Mouse (Mus musculus) liver, embryonic 11.5 days (tissue): Measurements from ENCODE around the gene BC034090. TPM values are rescaled to one million over a fixed set of nuclear protein-coding genes. Genes with fewer than 3 reads are reported as not detected.
A peak's percentile ranks its signal among the peaks of the same experiment; 100 is the strongest.
"Not testable (repeated sequence)": the region's sequence is repeated elsewhere in the genome, so short reads cannot be mapped to it uniquely, and the experiment has no call there.

Source experiments
- ATAC-seq: fragments of 200-750 bp; cut with Nextera tagmentation; replicated peaks from 2 replicates; pipeline ENCODE4 v1.8.0; 2017; ENCODE audit warnings: moderate number of reproducible peaks, mild to moderate bottlenecking, moderate TSS enrichment, moderate library complexity; ENCODE audit not compliant: low FRiP score
- DNase-seq: peaks from one replicate; pipeline ENCODE4 v3.0.0-alpha.2; 2017; ENCODE audit warnings: low spot score
- H3K27ac ChIP-seq: fragments of 300-500 bp; sonication (generic); 2 replicates; pipeline ENCODE4 v1.5.1; 2014; ENCODE audit warnings: mild to moderate bottlenecking, low read depth, low read length, control low read depth
- H3K27me3 ChIP-seq: fragments of 300-500 bp; sonication (generic); replicated peaks from 2 replicates; pipeline ENCODE4 v1.6.1; 2014; ENCODE audit warnings: low read length, mixed read lengths; ENCODE audit not compliant: control insufficient read depth, insufficient read depth
- H3K36me3 ChIP-seq: fragments of 300-500 bp; sonication (generic); 2 replicates; pipeline ENCODE4 v1.6.1; 2014; ENCODE audit warnings: mild to moderate bottlenecking, low read length, moderate library complexity, mixed read lengths; ENCODE audit not compliant: control insufficient read depth, insufficient read depth
- H3K4me1 ChIP-seq: fragments of 300-500 bp; sonication (generic); replicated peaks from 2 replicates; pipeline ENCODE4 v1.6.1; 2014; ENCODE audit warnings: low read length, mixed read lengths; ENCODE audit not compliant: control insufficient read depth, insufficient read depth
- H3K4me2 ChIP-seq: fragments of 300-500 bp; sonication (generic); 2 replicates; pipeline ENCODE4 v1.6.1; 2014; ENCODE audit warnings: mild to moderate bottlenecking, control low read depth, moderate library complexity
- H3K4me3 ChIP-seq: fragments of 300-500 bp; sonication (generic); 2 replicates; pipeline ENCODE4 v1.5.1; 2014; ENCODE audit warnings: low read depth, low read length, control low read depth
- H3K9ac ChIP-seq: fragments of 300-500 bp; sonication (generic); 2 replicates; pipeline ENCODE4 v1.6.1; 2014; ENCODE audit warnings: low read depth, low read length, control low read depth
- H3K9me3 ChIP-seq: fragments of 300-500 bp; sonication (generic); 2 replicates; pipeline ENCODE4 v1.6.1; 2016; ENCODE audit warnings: low read length, inconsistent platforms, mixed read lengths; ENCODE audit not compliant: control insufficient read depth
- WGBS: fragments of 180-500 bp; shearing (Covaris S2); extraction: QIAGEN DNeasy Blood & Tissue Kit; methylation state at CpG from one replicate; pipeline ENCODE4 v1.1.7; 2014; 5-methylcytosine and 5-hydroxymethylcytosine counted together
- polyA plus RNA-seq: library from polyadenylated mRNA; unstranded; fragments of >200 nt; fragmentation: Nextera tagmentation; extraction: Ambion mirVana; gene quantifications from 2 replicates; pipeline ENCODE4 v1.2.1, GENCODE M21; 2014

BC034090 gene
- polyA plus RNA-seq, 1 experiment from 2014 or later: 1.8 TPM

GRCm38 (mm10) chr1:155275793-155276192 is 31.5 kb upstream of the BC034090 start:
- no peak overlapping the region for H3K27ac ChIP-seq
- H3K9ac ChIP-seq: no peak overlapping the region
- H3K27me3 ChIP-seq: no peaks in the 10 kb centered on the region
- H3K36me3 ChIP-seq: no peaks in the 10 kb centered on the region
- peaks cover 12% of the 10 kb centered on the region for H3K4me1 ChIP-seq
- DNase-seq (no peak), ATAC-seq (no peak)
- no peak overlapping the region for H3K4me3 ChIP-seq
- no peaks in the 10 kb centered on the region for H3K9me3 ChIP-seq
- WGBS: 85% methylated on average over 4 of the region's 4 CpGs
- H3K4me2 ChIP-seq: no peak overlapping the region

DNA sequence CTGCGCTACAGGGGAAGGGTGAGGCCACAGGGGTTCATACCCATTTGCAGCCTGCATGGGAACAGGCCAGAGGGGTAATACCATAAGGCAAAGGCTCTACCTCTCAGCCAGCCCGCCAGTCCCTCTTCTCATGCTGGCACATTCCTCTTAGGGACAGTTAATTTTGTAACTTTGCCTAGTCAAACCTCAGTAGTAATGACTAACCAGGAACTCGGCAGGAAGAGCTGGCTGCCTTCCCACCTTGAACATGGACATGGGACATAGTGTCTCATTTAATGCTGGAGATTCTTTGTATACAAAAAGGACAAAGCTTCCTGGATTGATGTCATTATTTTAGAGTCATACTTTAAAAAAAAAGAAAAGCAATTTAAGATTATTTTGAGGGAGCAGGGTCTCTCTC is 30.7 kb upstream of the BC034090 start:
- 92% methylated on average over 3 of the region's 3 CpGs for WGBS
- DNase-seq (no peak), ATAC-seq (no peak)

GRCm38 (mm10) chr1:155272953-155273352 is 28.7 kb upstream of the BC034090 start:
- 74% methylated on average over 4 of the region's 4 CpGs for WGBS
- Histone ChIP-seq H3K9ac (no peak overlapping the region), H3K4me3 (no peak overlapping the region), H3K27me3 (no peaks in the 10 kb centered on the region), H3K36me3 (no peaks in the 10 kb centered on the region), H3K27ac (no peak overlapping the region), H3K9me3 (no peaks in the 10 kb centered on the region), H3K4me1 (peaks cover 12% of the 10 kb centered on the region), H3K4me2 (no peak overlapping the region)
- ATAC-seq: no peak
- no peak for DNase-seq

More for the DNA sequence above, 30.7 kb upstream of the BC034090 start:
- Histone ChIP-seq H3K4me3 (no peak overlapping the region), H3K27ac (no peak overlapping the region), H3K36me3 (no peaks in the 10 kb centered on the region), H3K4me2 (no peak overlapping the region), H3K4me1 (peaks cover 12% of the 10 kb centered on the region), H3K27me3 (no peaks in the 10 kb centered on the region), H3K9me3 (no peaks in the 10 kb centered on the region), H3K9ac (no peak overlapping the region)

DNA sequence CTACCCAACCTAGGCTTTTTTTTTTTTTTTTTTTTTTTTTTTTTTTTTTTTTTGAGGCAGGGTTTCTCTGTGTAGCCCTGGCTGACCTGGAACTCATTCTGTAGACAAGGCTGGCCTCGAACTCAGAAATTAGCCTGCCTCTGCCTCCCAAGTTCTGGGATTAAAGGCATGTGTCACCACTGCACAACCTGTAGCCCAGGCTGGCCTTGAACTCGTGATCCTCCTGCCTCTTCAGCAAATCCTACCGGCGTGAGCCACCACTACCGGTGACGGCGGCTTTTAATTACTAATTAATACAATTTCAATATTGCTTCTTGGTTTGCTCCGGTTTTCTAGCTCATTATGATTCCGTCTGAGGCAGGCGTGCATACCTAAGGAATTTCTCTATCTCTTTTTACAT is 18.3 kb upstream of the BC034090 start:
- not testable (repeated sequence) for H3K4me2 ChIP-seq, ATAC-seq, H3K36me3 ChIP-seq, H3K27me3 ChIP-seq, H3K9ac ChIP-seq, H3K9me3 ChIP-seq, H3K4me1 ChIP-seq, H3K4me3 ChIP-seq, DNase-seq, H3K27ac ChIP-seq
- WGBS: 90% methylated on average over 10 of the region's 10 CpGs

DNA sequence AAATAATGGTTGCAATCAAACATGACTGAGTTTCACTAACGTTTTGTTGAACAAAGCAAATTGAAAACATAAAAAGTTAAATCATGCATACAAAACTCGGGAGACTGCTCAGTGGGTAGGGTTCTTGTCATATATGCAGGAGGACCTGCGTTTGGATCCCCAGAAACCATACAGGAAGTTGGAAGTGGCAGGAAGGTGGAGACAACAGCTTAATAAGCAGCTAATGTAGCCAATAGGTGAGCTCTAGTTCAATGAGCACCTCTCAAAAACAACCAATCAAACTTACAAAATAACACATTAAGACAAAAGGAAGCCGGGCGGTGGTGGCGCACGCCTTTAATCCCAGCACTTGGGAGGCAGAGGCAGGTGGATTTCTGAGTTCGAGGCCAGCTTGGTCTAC is 10.1 kb upstream of the BC034090 start:
- Histone ChIP-seq H3K4me2 (no peak overlapping the region), H3K4me1 (peaks cover 10% of the 10 kb centered on the region), H3K4me3 (no peak overlapping the region), H3K36me3 (no peaks in the 10 kb centered on the region), H3K9me3 (no peaks in the 10 kb centered on the region), H3K27me3 (no peaks in the 10 kb centered on the region; the same call in 1 of the 2 replicates), H3K9ac (no peak overlapping the region), H3K27ac (no peak overlapping the region)
- ATAC-seq: no peak
- 82% methylated on average over 8 of the region's 8 CpGs for WGBS
- DNase-seq: no peak

DNA sequence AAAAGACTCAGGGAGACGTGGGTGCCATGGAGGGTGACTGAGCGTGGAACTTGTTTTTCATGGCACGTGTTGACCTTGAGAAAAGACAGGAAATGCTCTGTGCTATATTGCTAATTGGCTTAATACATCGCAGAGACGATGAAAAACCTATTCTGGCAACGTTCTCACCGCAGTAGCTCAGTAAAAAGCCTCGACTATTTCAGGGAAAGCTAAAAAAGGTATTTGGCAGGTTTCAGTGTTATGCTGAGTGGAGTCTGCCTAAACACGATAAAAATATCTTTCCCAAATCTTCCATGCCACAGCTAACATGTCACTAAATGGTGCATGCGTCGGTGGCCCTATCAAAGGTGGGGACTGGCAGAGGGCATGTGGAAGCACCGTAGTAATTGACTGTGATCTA is 8.9 kb upstream of the BC034090 start:
- Histone ChIP-seq H3K9me3 (no peaks in the 10 kb centered on the region), H3K4me1 (peaks cover 10% of the 10 kb centered on the region), H3K36me3 (no peaks in the 10 kb centered on the region), H3K4me2 (no peak overlapping the region), H3K4me3 (no peak overlapping the region), H3K27ac (no peak overlapping the region), H3K27me3 (peaks cover 1% of the 10 kb centered on the region), H3K9ac (no peak overlapping the region)
- ATAC-seq (no peak), DNase-seq (no peak)
- WGBS: 71% methylated on average over 12 of the region's 12 CpGs

DNA sequence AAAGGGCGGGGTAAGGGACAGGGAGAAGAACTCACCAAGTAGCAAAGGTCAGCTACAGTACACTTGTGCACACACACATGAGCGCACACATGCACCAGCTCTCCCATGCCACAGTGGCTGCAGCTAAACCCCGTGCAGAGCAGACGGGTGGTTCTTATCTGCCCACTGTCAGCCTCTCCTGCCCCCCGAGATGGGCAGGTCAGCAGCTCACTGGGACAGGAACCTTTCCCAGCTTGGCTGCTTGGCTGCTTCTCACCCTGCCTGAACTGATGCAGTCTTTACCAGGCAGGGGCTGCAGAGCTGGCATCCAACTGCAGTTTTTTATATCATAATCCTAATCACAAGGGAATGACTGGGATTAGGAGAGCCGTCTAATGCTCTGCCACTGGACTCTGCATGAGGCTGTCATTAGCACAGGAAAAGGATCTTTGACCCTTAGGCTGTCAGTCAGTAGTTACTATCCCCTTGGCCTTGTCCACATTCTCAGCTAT is 8.4 kb upstream of the BC034090 start:
- Histone ChIP-seq H3K9ac (no peak overlapping the region), H3K27me3 (peaks cover 5% of the 10 kb centered on the region), H3K36me3 (no peaks in the 10 kb centered on the region), H3K27ac (no peak overlapping the region), H3K9me3 (no peaks in the 10 kb centered on the region), H3K4me1 (peaks cover 10% of the 10 kb centered on the region), H3K4me2 (no peak overlapping the region), H3K4me3 (no peak overlapping the region)
- ATAC-seq (peak; percentile 54), DNase-seq (no peak)
- WGBS: 26% methylated on average over 6 of the region's 6 CpGs

- Histone ChIP-seq H3K4me3 (no peak overlapping the region), H3K36me3 (no peaks in the 10 kb centered on the region), H3K27me3 (peaks cover 13% of the 10 kb centered on the region), H3K4me1 (peaks cover 10% of the 10 kb centered on the region), H3K4me2 (no peak overlapping the region), H3K9ac (no peak overlapping the region), H3K27ac (no peak overlapping the region), H3K9me3 (no peaks in the 10 kb centered on the region)
- DNase-seq (no peak), ATAC-seq (no peak)
- 61% methylated on average over 5 of the region's 5 CpGs for WGBS
Observed at GRCm38 (mm10) chr1:155251596-155251995, 7.4 kb upstream of the BC034090 start.

DNA sequence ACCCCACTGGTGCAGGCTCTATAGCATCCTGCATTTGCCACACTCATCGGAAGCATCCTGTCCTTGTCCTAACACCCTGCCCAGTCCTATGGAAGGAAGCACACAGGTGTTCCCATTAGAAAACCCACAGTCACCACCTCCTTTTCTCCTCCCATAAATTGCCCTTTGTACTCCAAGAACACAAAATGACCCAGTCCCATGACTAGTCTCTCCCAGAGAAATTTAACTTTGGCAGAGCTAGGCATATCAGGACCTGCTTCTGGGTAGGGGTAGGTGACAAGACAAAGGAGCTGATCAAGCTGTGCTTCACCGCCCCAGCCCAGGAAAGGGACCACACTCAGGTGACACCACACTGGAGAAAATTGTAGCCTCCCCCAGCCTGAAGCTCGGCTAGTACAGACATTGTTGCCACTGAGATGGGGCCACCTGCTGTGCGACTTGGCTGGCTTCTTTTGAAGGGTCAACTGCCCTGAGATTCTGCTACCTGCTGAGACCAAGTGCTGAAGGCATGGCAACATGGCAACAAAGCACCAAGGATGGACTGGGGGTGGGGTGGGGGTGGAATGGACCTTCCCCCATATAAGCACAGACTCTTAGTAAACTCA is 6.4 kb upstream of the BC034090 start:
- Histone ChIP-seq H3K4me3 (no peak overlapping the region), H3K4me2 (no peak overlapping the region), H3K9ac (no peak overlapping the region), H3K27ac (no peak overlapping the region), H3K9me3 (no peaks in the 10 kb centered on the region), H3K27me3 (peaks cover 16% of the 10 kb centered on the region), H3K36me3 (no peaks in the 10 kb centered on the region), H3K4me1 (peaks cover 10% of the 10 kb centered on the region)
- ATAC-seq (no peak), DNase-seq (no peak)
- 47% methylated on average over 4 of the region's 4 CpGs for WGBS
